Mouse (Mus musculus) E14TG2a.4 (cell line): ENCODE measurements around the gene C330021F23Rik.

ENCODE experiments used
- CTCF ChIP-seq: conservative IDR thresholded peaks from 2 replicates; pipeline ENCODE4 v1.5.1; 2014; ENCODE audit warnings: low read length
- NANOG ChIP-seq: IDR thresholded peaks from 2 replicates; pipeline ENCODE4 v1.6.1; 2014; ENCODE audit warnings: borderline replicate concordance, low read length, mixed read lengths
- POU5F1 ChIP-seq: IDR thresholded peaks from 2 replicates; pipeline ENCODE4 v1.6.1; 2014; ENCODE audit warnings: low read length, borderline replicate concordance

- TF ChIP-seq CTCF (peak; percentile 57), POU5F1 (no peak), NANOG (no peak)
Observed at GRCm38 (mm10) chr8:3628014-3628413, 60.2 kb downstream of the C330021F23Rik start.
